Mouse (Mus musculus) CH12.LX (cell line): ENCODE measurements at regions not wholly inside any gene's neighbourhood (a gene's known extent, or its start where the extent isn't known, plus 50 kb on each side); places are given as distances from the start of the nearest gene placed in this dataset.

Experiments used
- CTCF ChIP-seq, 2 experiments: IDR thresholded peaks in 1 of 2; conservative IDR thresholded peaks in 1 of 2; 2 replicates each; pipeline ENCODE4 v1.5.1; 2011 to 2012; ENCODE audit warnings: low read depth in 2 of 2, low read length in 2 of 2, improper control_type of control experiment in 1 of 2, inconsistent platforms in 1 of 2, mild to moderate bottlenecking in 1 of 2, moderate library complexity in 1 of 2
- MAZ ChIP-seq: IDR thresholded peaks from 2 replicates; pipeline ENCODE4 v1.6.1; 2012; ENCODE audit warnings: low read depth, mild to moderate bottlenecking, inconsistent platforms, low read length, improper control_type of control experiment, moderate library complexity
- POLR2A ChIP-seq: IDR thresholded peaks from 2 replicates; pipeline ENCODE4 v1.6.1; 2011; ENCODE audit warnings: low read depth, mild to moderate bottlenecking, improper control_type of control experiment, low read length

- TF ChIP-seq MAZ (no peak), CTCF (conservative IDR thresholded peaks at IDR 0.05 in 1 of 2, IDR thresholded peaks at IDR 0.05 in 1 of 2; ENCODE audit: low read depth in 2 of 2, low read length in 2 of 2) (no peak), POLR2A (no peak)
Measured at GRCm38 (mm10) chr1:42243878-42244277, 451.7 kb upstream of the Pou3f3 start.
